In genomic region chr1:64311371-64311770, GRCm38 (mm10) we compare ENCODE assay signal across 20 mouse cellular contexts.
DNase-seq lines count a peak whose midpoint lies in the region; ATAC-seq lines count a peak whose summit lies in the region.
"Had no signal": no experiment of that assay in that cellular context is flagged by ENCODE, and none has a peak within 500 bp of the region (broad histone marks: within the 10 kb centered on the region; RNA-seq: fewer than 3 reads in every experiment).

No protein-coding gene starts in this region.

- H3K4me2 ChIP-seq in midbrain, embryonic 12.5 days (replicated peaks), result no peak overlapping the region
- H3K4me2 ChIP-seq in midbrain, embryonic 16.5 days (ENCODE audit: low read length), result no peak overlapping the region
- H3K4me2 ChIP-seq in hindbrain, embryonic 16.5 days (ENCODE audit: low read length), result no peak overlapping the region
- H3K4me2 ChIP-seq: embryonic facial prominence, embryonic 12.5 days; forebrain, embryonic 15.5 days; heart, embryonic 11.5 days; heart, embryonic 15.5 days had no signal

- 22% methylated on average over 3 of the region's 3 CpGs for WGBS in midbrain, embryonic 12.5 days
- WGBS in midbrain, embryonic 16.5 days, result 21% methylated on average over 3 of the region's 3 CpGs
- 29% methylated on average over 3 of the region's 3 CpGs for WGBS in hindbrain, embryonic 16.5 days

- peak; percentile 37 for DNase-seq in embryo, embryonic 11 days
- DNase-seq in embryo, embryonic 9.5 days (ENCODE audit: extremely low spot score), result no peak
- DNase-seq in ES-CJ7 (ENCODE audit: low read depth, low spot score), result peak; percentile 80
- DNase-seq in R1 (ENCODE audit: low read depth, low spot score), result peak; percentile 65
- DNase-seq: adrenal gland, postnatal 10 days; cerebellum, adult 11 months; cerebellum, adult 9-10 months; cerebellum, postnatal 25 days; gastrocnemius, postnatal 36 days; heart, adult 18-20 months had no signal

- H3K4me1 ChIP-seq in midbrain, embryonic 12.5 days, result peaks cover 3% of the 10 kb centered on the region; the same call in 1 of the 2 replicates
- H3K4me1 ChIP-seq in midbrain, embryonic 16.5 days (ENCODE audit: control insufficient read depth, insufficient read depth, low read length), result peaks cover 2% of the 10 kb centered on the region; the same call in 1 of the 2 replicates
- H3K4me1 ChIP-seq in hindbrain, embryonic 16.5 days (ENCODE audit: control insufficient read depth, insufficient read depth, low read depth, low read length), result no peaks in the 10 kb centered on the region
- H3K4me1 ChIP-seq: embryonic facial prominence, embryonic 12.5 days had no signal

- ATAC-seq in midbrain, embryonic 12.5 days (ENCODE audit: low FRiP score, low read depth), result 0 out of 2 replicates have a peak, but pooled peaks have one; percentile 12
- ATAC-seq in midbrain, embryonic 16.5 days, result no peak
- ATAC-seq in megakaryocyte progenitor cell, adult 5-6 weeks (replicated peaks; ENCODE audit: poor library complexity), result no peak
- ATAC-seq in hindbrain, embryonic 16.5 days, result no peak
- ATAC-seq: forebrain, embryonic 15.5 days; hindbrain, postnatal 0 days had no signal

- H3K27me3 ChIP-seq in midbrain, embryonic 12.5 days, result no peaks in the 10 kb centered on the region
- no peaks in the 10 kb centered on the region for H3K27me3 ChIP-seq in midbrain, embryonic 16.5 days (ENCODE audit: control insufficient read depth, insufficient read depth, low read depth, low read length)
- H3K27me3 ChIP-seq in hindbrain, embryonic 16.5 days (replicated peaks; ENCODE audit: control insufficient read depth, insufficient read depth, low read length), result no peaks in the 10 kb centered on the region
- H3K27me3 ChIP-seq: embryonic facial prominence, embryonic 12.5 days; forebrain, embryonic 15.5 days; heart, embryonic 15.5 days had no signal

- H3K9me3 ChIP-seq in midbrain, embryonic 12.5 days, result no peaks in the 10 kb centered on the region
- no peaks in the 10 kb centered on the region for H3K9me3 ChIP-seq in midbrain, embryonic 16.5 days (replicated peaks; ENCODE audit: control insufficient read depth, low read length, poor library complexity, severe bottlenecking)
- H3K9me3 ChIP-seq in hindbrain, embryonic 16.5 days (ENCODE audit: control insufficient read depth, low read length), result no peaks in the 10 kb centered on the region
- H3K9me3 ChIP-seq: embryonic facial prominence, embryonic 12.5 days; forebrain, embryonic 15.5 days; heart, embryonic 15.5 days; hindbrain, embryonic 10.5 days had no signal

- H3K4me3 ChIP-seq in midbrain, embryonic 12.5 days, result no peak overlapping the region
- no peak overlapping the region for H3K4me3 ChIP-seq in midbrain, embryonic 16.5 days (ENCODE audit: low read depth, low read length)
- no peak overlapping the region for H3K4me3 ChIP-seq in hindbrain, embryonic 16.5 days (ENCODE audit: low read length)
- H3K4me3 ChIP-seq: embryonic facial prominence, embryonic 12.5 days; forebrain, embryonic 15.5 days; heart, embryonic 15.5 days; hindbrain, embryonic 10.5 days had no signal

- H3K9ac ChIP-seq in midbrain, embryonic 12.5 days (replicated peaks), result no peak overlapping the region
- H3K9ac ChIP-seq in midbrain, embryonic 16.5 days (ENCODE audit: low read depth, low read length), result no peak overlapping the region
- no peak overlapping the region for H3K9ac ChIP-seq in hindbrain, embryonic 16.5 days (ENCODE audit: low read depth, low read length)
- H3K9ac ChIP-seq: embryonic facial prominence, embryonic 12.5 days; forebrain, embryonic 15.5 days; heart, embryonic 15.5 days had no signal

- H3K36me3 ChIP-seq in midbrain, embryonic 12.5 days, result no peaks in the 10 kb centered on the region
- no peaks in the 10 kb centered on the region for H3K36me3 ChIP-seq in midbrain, embryonic 16.5 days (ENCODE audit: control insufficient read depth, insufficient read depth, low read length)
- no peaks in the 10 kb centered on the region for H3K36me3 ChIP-seq in hindbrain, embryonic 16.5 days (ENCODE audit: control insufficient read depth, insufficient read depth, low read length)
- H3K36me3 ChIP-seq: embryonic facial prominence, embryonic 12.5 days; forebrain, embryonic 15.5 days; heart, embryonic 15.5 days; hindbrain, embryonic 10.5 days had no signal

- no peak overlapping the region for H3K27ac ChIP-seq in midbrain, embryonic 12.5 days (replicated peaks)
- no peak overlapping the region for H3K27ac ChIP-seq in midbrain, embryonic 16.5 days (ENCODE audit: low read length)
- no peak overlapping the region for H3K27ac ChIP-seq in hindbrain, embryonic 16.5 days (ENCODE audit: low read depth, low read length)
- H3K27ac ChIP-seq: embryonic facial prominence, embryonic 12.5 days; forebrain, embryonic 15.5 days; heart, embryonic 15.5 days; hindbrain, embryonic 10.5 days; hindbrain, postnatal 0 days had no signal
